Mouse (Mus musculus) limb, embryonic 14.5 days (tissue): ENCODE measurements around the gene Corin. TPM values are rescaled to one million over a fixed set of nuclear protein-coding genes. Genes with fewer than 3 reads are reported as not detected.

Source experiments
- ATAC-seq: fragments of 200-750 bp; cut with Nextera tagmentation; 2 replicates; pipeline ENCODE4 v1.8.0; 2017; ENCODE audit warnings: low read depth, moderate number of reproducible peaks, moderate TSS enrichment; ENCODE audit not compliant: low FRiP score
- DNase-seq: peaks from one replicate; pipeline ENCODE4 v3.0.0-alpha.2; 2015; ENCODE audit warnings: low spot score
- H3K27ac ChIP-seq: fragments of 300-500 bp; sonication (generic); replicated peaks from 2 replicates; pipeline ENCODE4 v1.5.1; 2014; ENCODE audit warnings: low read depth, mild to moderate bottlenecking, low read length, moderate library complexity, mixed read lengths
- H3K27me3 ChIP-seq: fragments of 300-500 bp; sonication (generic); 2 replicates; pipeline ENCODE4 v1.6.1; 2014; ENCODE audit warnings: low read length, mixed read lengths; ENCODE audit not compliant: control insufficient read depth, insufficient read depth
- H3K36me3 ChIP-seq: fragments of 300-500 bp; sonication (generic); 2 replicates; pipeline ENCODE4 v1.6.1; 2014; ENCODE audit warnings: mild to moderate bottlenecking, low read length, moderate library complexity, mixed read lengths; ENCODE audit not compliant: control insufficient read depth, insufficient read depth
- H3K4me1 ChIP-seq: fragments of 300-500 bp; sonication (generic); 2 replicates; pipeline ENCODE4 v1.6.1; 2014; ENCODE audit warnings: antibody characterized with exemption, low read length, mixed read lengths; ENCODE audit not compliant: control insufficient read depth, insufficient read depth
- H3K4me2 ChIP-seq: fragments of 300-500 bp; sonication (generic); replicated peaks from 2 replicates; pipeline ENCODE4 v1.6.1; 2014; ENCODE audit warnings: low read depth, mild to moderate bottlenecking, low read length, moderate library complexity; ENCODE audit not compliant: severe bottlenecking
- H3K4me3 ChIP-seq: fragments of 300-500 bp; sonication (generic); replicated peaks from 2 replicates; pipeline ENCODE4 v1.5.1; 2014; ENCODE audit warnings: low read length
- H3K9ac ChIP-seq: fragments of 300-500 bp; sonication (generic); 2 replicates; pipeline ENCODE4 v1.6.1; 2014; ENCODE audit warnings: mild to moderate bottlenecking, low read depth, low read length, moderate library complexity; ENCODE audit not compliant: severe bottlenecking
- H3K9me3 ChIP-seq: fragments of 300-500 bp; sonication (generic); 2 replicates; pipeline ENCODE4 v1.6.1; 2016; ENCODE audit warnings: low read length; ENCODE audit not compliant: control insufficient read depth
- POLR2A ChIP-seq: fragments of 200-500 bp; IDR thresholded peaks from 2 replicates; pipeline ENCODE4 v1.8.0; 2012; ENCODE audit warnings: inconsistent platforms, mild to moderate bottlenecking, moderate library complexity, borderline replicate concordance; ENCODE audit not compliant: insufficient read depth, insufficient read length; ENCODE audit errors: extremely low read depth
- WGBS: fragments of 180-500 bp; shearing (Covaris S2); extraction: QIAGEN DNeasy Blood & Tissue Kit; methylation state at CpG from one replicate; pipeline ENCODE4 v1.1.7; 2014; 5-methylcytosine and 5-hydroxymethylcytosine counted together
- polyA plus RNA-seq, 2 experiments: library from polyadenylated mRNA; depleted of rRNA in 1 of 2; stranded (reverse) in 1 of 2; unstranded in 1 of 2; fragments of >200 nt; fragmentation: Nextera tagmentation in 1 of 2; extraction: Ambion mirVana in 1 of 2; gene quantifications; 2 replicates each; pipeline versions ENCODE4 v1.2.1 to v1.2.3; 2012 to 2014

Corin gene
- polyA plus RNA-seq, 2 experiments, result 4.2 to 5.3 TPM

DNA sequence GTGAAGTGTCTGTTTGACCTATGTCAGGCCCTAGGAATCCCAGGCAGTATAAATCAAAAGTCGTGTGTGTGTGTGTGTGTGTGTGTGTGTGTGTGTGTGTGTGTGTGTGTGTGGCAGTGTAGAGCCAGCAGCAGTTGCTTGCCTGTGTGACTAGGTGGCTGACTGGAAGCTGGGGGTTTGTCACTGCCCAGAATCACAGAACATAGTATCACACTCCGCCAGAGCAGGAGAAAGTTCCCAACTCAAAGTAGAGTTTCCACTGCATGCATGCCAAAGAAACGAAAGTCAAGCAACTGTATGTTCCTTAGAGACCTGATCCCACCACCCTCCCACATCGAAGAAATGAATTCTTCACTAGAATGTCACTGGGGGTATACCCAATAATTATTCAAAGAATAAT, 61.3 kb downstream of the Corin start:
- peak; percentile 15; the same call in 1 of the 2 replicates for ATAC-seq
- Histone ChIP-seq H3K27ac (no peak overlapping the region), H3K4me1 (no peaks in the 10 kb centered on the region), H3K27me3 (no peaks in the 10 kb centered on the region), H3K36me3 (no peaks in the 10 kb centered on the region), H3K4me3 (no peak overlapping the region), H3K4me2 (no peak overlapping the region), H3K9me3 (no peaks in the 10 kb centered on the region), H3K9ac (no peak overlapping the region)
- DNase-seq, result no peak
- no peak for TF ChIP-seq POLR2A
- WGBS, result 65% methylated on average over 4 of the region's 4 CpGs

DNA sequence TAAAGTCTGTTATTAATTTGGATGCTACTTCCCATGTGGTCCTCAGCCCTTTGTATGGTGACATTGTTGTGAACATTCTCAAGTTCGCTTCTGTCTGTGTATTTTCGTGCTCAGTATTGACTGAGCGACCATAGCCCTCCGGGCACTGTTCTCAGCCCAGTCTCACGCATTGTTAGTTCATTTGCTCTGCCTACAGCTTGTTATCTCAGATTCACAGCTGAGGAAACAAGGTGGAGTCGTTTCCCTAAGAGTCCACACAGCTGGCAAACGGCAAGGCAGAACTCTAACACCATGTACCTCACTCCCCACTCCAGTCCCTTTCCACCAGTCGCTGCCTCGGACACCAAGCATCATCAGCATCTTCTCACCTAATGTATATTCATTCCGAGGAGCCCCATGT, 63.1 kb downstream of the Corin start:
- ATAC-seq, result no peak
- no peak overlapping the region for H3K27ac ChIP-seq
- no peak overlapping the region for H3K4me2 ChIP-seq
- 80% methylated on average over 10 of the region's 10 CpGs for WGBS
- H3K27me3 ChIP-seq, result no peaks in the 10 kb centered on the region
- no peaks in the 10 kb centered on the region for H3K9me3 ChIP-seq
- DNase-seq, result no peak
- H3K4me3 ChIP-seq, result no peak overlapping the region
- no peak overlapping the region for H3K9ac ChIP-seq
- no peaks in the 10 kb centered on the region for H3K4me1 ChIP-seq
- no peak for TF ChIP-seq POLR2A
- no peaks in the 10 kb centered on the region for H3K36me3 ChIP-seq

DNA sequence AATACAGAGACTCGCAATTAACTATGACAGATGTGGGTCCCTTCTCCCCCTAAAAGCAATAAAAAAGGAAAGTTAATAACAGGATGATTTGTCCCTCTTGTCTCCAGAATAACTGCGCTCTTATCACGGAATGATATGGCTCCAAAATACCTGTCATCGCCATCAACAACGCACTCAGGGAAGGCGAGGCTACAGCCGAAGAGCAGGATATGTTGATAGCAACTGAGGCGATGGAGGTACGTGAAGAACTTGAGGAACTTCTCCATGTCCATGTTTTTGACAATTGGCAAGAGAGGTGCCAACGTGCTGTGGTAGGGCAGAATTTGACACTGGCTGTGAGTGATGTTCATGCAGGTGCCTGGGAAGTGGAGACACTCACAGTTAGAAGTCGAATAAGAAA, 69.2 kb downstream of the Corin start:
- Histone ChIP-seq H3K4me2 (no peak overlapping the region), H3K9me3 (no peaks in the 10 kb centered on the region), H3K9ac (no peak overlapping the region), H3K4me1 (no peaks in the 10 kb centered on the region), H3K27me3 (no peaks in the 10 kb centered on the region), H3K4me3 (no peak overlapping the region), H3K27ac (no peak overlapping the region), H3K36me3 (no peaks in the 10 kb centered on the region)
- no peak for DNase-seq
- no peak for ATAC-seq
- TF ChIP-seq POLR2A, result no peak
- 88% methylated on average over 11 of the region's 11 CpGs for WGBS

DNA sequence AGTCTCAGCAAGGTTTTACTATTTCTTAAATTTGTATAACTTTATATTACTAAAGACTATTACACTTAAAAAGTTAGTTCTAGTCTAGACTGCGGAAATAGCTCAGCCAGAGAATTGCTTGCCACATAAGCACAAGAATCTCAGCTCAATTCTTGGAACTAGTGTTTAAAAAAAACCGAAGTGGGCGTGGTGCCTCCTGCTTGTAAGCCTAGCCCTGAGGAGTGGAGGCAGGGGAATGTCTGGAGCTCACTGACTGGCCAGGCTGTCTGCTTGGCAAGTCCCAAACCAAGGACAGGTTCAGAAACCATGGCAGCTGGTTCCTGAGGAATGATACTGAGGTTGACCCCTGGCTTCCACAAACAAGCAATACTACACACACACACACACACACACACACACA, 72.4 kb downstream of the Corin start:
- Histone ChIP-seq H3K36me3 (no peaks in the 10 kb centered on the region), H3K4me1 (no peaks in the 10 kb centered on the region), H3K27me3 (no peaks in the 10 kb centered on the region), H3K9me3 (no peaks in the 10 kb centered on the region), H3K4me2 (no peak overlapping the region), H3K4me3 (no peak overlapping the region), H3K27ac (no peak overlapping the region), H3K9ac (no peak overlapping the region)
- DNase-seq (no peak), ATAC-seq (no peak)
- TF ChIP-seq POLR2A, result no peak
- 76% methylated on average over 3 of the region's 3 CpGs for WGBS

DNA sequence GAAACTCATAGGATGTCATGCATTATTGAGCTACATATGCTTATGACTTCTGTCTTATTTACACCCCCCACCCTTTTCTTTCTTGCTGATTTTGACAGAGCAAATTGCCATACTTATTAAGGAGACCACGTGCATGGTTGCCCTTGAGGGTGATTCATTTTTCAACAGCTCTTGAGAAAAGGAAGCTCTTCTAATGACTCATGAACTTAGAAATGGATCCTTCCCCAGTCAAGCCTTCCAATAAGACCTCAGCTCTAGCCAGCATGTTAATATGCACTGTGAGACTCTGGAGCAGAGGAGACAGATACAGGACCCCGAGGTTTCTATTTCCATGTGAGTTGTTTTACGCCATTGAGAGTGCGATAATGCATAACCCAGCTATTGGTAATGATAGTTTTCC, 76.7 kb downstream of the Corin start:
- WGBS, result 82% methylated on average over 4 of the region's 4 CpGs
- ATAC-seq, result no peak
- no peak for TF ChIP-seq POLR2A
- H3K9ac ChIP-seq, result no peak overlapping the region
- H3K4me2 ChIP-seq, result no peak overlapping the region
- no peaks in the 10 kb centered on the region for H3K4me1 ChIP-seq
- no peak overlapping the region for H3K27ac ChIP-seq
- no peaks in the 10 kb centered on the region for H3K27me3 ChIP-seq
- no peak for DNase-seq
- H3K9me3 ChIP-seq, result no peaks in the 10 kb centered on the region
- H3K4me3 ChIP-seq, result no peak overlapping the region
- H3K36me3 ChIP-seq, result no peaks in the 10 kb centered on the region
